Mouse (Mus musculus): ENCODE data around the gene Grtp1. TPM values are rescaled to one million over a fixed set of nuclear protein-coding genes. Genes with fewer than 3 reads are reported as not detected.
"Not testable (repeated sequence)": the region's sequence is repeated elsewhere in the genome, so short reads cannot be mapped to it uniquely, and the experiment has no call there.

Grtp1 gene
- polyA plus RNA-seq, 1 experiment from 2014 or later, result 14.4 TPM

- Histone ChIP-seq H3K36me3 (peaks cover 60% of the 10 kb centered on the region), H3K9me3 (replicated peaks) (no peaks in the 10 kb centered on the region), H3K4me1 (no peaks in the 10 kb centered on the region), H3K27me3 (replicated peaks) (no peaks in the 10 kb centered on the region), H3K9ac (replicated peaks) (no peak overlapping the region), H3K4me3 (replicated peaks) (no peak overlapping the region), H3K27ac (replicated peaks) (no peak overlapping the region), H3K4me2 (no peak overlapping the region)
- no peak for ATAC-seq (ENCODE audit: low FRiP score)
- 94% methylated on average over 2 of the region's 2 CpGs for WGBS
Measured at GRCm38 (mm10) chr8:13149287-13149686, 51.1 kb downstream of the Grtp1 start.

GRCm38 (mm10) chr8:13148476-13148875 lies 51.9 kb downstream of the Grtp1 start:
- no peak overlapping the region for H3K4me3 ChIP-seq (replicated peaks)
- no peak overlapping the region for H3K27ac ChIP-seq (replicated peaks)
- no peaks in the 10 kb centered on the region for H3K4me1 ChIP-seq
- no peaks in the 10 kb centered on the region for H3K9me3 ChIP-seq (replicated peaks)
- peaks cover 63% of the 10 kb centered on the region for H3K36me3 ChIP-seq
- H3K4me2 ChIP-seq, result no peak overlapping the region
- no peak for ATAC-seq (ENCODE audit: low FRiP score)
- H3K9ac ChIP-seq (replicated peaks), result no peak overlapping the region
- no peaks in the 10 kb centered on the region for H3K27me3 ChIP-seq (replicated peaks)
- 92% methylated on average over 2 of the region's 2 CpGs for WGBS

GRCm38 (mm10) chr8:13141681-13142080 lies 58.7 kb downstream of the Grtp1 start:
- peaks cover 98% of the 10 kb centered on the region for H3K36me3 ChIP-seq
- no peak overlapping the region for H3K27ac ChIP-seq (replicated peaks)
- H3K4me3 ChIP-seq (replicated peaks), result no peak overlapping the region
- H3K4me2 ChIP-seq, result no peak overlapping the region
- ATAC-seq (ENCODE audit: low FRiP score), result no peak
- WGBS, result 95% methylated on average over 5 of the region's 5 CpGs
- H3K9me3 ChIP-seq (replicated peaks), result no peaks in the 10 kb centered on the region
- H3K27me3 ChIP-seq (replicated peaks), result no peaks in the 10 kb centered on the region
- no peak overlapping the region for H3K9ac ChIP-seq (replicated peaks)
- no peaks in the 10 kb centered on the region for H3K4me1 ChIP-seq

GRCm38 (mm10) chr8:13139641-13140182 lies 60.7 kb downstream of the Grtp1 start:
- H3K9ac ChIP-seq (replicated peaks), result no peak overlapping the region
- WGBS, result 92% methylated on average over 6 of the region's 6 CpGs
- H3K9me3 ChIP-seq (replicated peaks), result no peaks in the 10 kb centered on the region
- no peak overlapping the region for H3K4me3 ChIP-seq (replicated peaks)
- ATAC-seq (ENCODE audit: low FRiP score), result no peak
- no peaks in the 10 kb centered on the region for H3K27me3 ChIP-seq (replicated peaks)
- H3K4me1 ChIP-seq, result no peaks in the 10 kb centered on the region
- H3K36me3 ChIP-seq, result peaks cover 98% of the 10 kb centered on the region
- H3K27ac ChIP-seq (replicated peaks), result no peak overlapping the region
- H3K4me2 ChIP-seq, result no peak overlapping the region

GRCm38 (mm10) chr8:13132220-13132619 lies 68.2 kb downstream of the Grtp1 start:
- H3K4me1 ChIP-seq; H3K9ac ChIP-seq (replicated peaks); H3K27ac ChIP-seq (replicated peaks); H3K27me3 ChIP-seq (replicated peaks); H3K9me3 ChIP-seq (replicated peaks); H3K4me3 ChIP-seq (replicated peaks); H3K4me2 ChIP-seq; ATAC-seq (ENCODE audit: low FRiP score): not testable (repeated sequence)
- 69% methylated on average over 9 of the region's 9 CpGs for WGBS
- peaks cover 90% of the 10 kb centered on the region for H3K36me3 ChIP-seq

- Histone ChIP-seq H3K4me3 (replicated peaks) (no peak overlapping the region), H3K9me3 (replicated peaks) (no peaks in the 10 kb centered on the region), H3K27ac (replicated peaks) (no peak overlapping the region), H3K9ac (replicated peaks) (no peak overlapping the region), H3K4me2 (no peak overlapping the region), H3K27me3 (replicated peaks) (no peaks in the 10 kb centered on the region), H3K36me3 (peaks cover 75% of the 10 kb centered on the region), H3K4me1 (no peaks in the 10 kb centered on the region)
- no peak for ATAC-seq (ENCODE audit: low FRiP score)
- 95% methylated on average over 8 of the region's 8 CpGs for WGBS
Measured at GRCm38 (mm10) chr8:13124897-13125296, 75.5 kb downstream of the Grtp1 start.

GRCm38 (mm10) chr8:13122887-13123421 lies 77.5 kb downstream of the Grtp1 start:
- Histone ChIP-seq H3K4me3 (replicated peaks) (no peak overlapping the region), H3K36me3 (peaks cover 66% of the 10 kb centered on the region), H3K27me3 (replicated peaks) (no peaks in the 10 kb centered on the region), H3K9me3 (replicated peaks) (no peaks in the 10 kb centered on the region), H3K9ac (replicated peaks) (no peak overlapping the region), H3K4me1 (no peaks in the 10 kb centered on the region), H3K27ac (replicated peaks) (no peak overlapping the region), H3K4me2 (no peak overlapping the region)
- WGBS, result 94% methylated on average over 7 of the region's 7 CpGs
- no peak for ATAC-seq (ENCODE audit: low FRiP score)

MicroRNAs within 50 kb of the gene (microRNA counts, 519-probe panel; counts per million panel counts)
- 1,987 counts per million, percentile 42 among the panel's probes with 10 or more counts for microRNA mmu-miR-1968

Small RNA genes lying within 50 kb of the gene (microRNA-seq; reads per million reads assigned to microRNA genes)
- gene Mir1968 (9.9 reads per million, percentile 25 among the genes with 10 or more reads in this experiment), gene Mir7065 (not detected)

Other genes with a start within 250 kb of the Grtp1 start
- not detected in 2 replicates for gene F7, start 174.6 kb downstream of the Grtp1 start, polyA plus RNA-seq (2015; fragmentation: Nextera tagmentation; extraction: Ambion mirVana)
- 0.24 TPM in 1 of 2 replicates, not detected in the other for gene F10, start 163.3 kb downstream of the Grtp1 start, polyA plus RNA-seq (2015; fragmentation: Nextera tagmentation; extraction: Ambion mirVana)
- gene Proz, start 139.7 kb downstream of the Grtp1 start, polyA plus RNA-seq (2015; fragmentation: Nextera tagmentation; extraction: Ambion mirVana), result 0.59 and 0.67 TPM in 2 replicates
- 36.4 and 38.0 TPM in 2 replicates for gene Pcid2, start 95.2 kb downstream of the Grtp1 start, polyA plus RNA-seq (2015; fragmentation: Nextera tagmentation; extraction: Ambion mirVana)
- gene Cul4a, start 95.0 kb downstream of the Grtp1 start, polyA plus RNA-seq (2015; fragmentation: Nextera tagmentation; extraction: Ambion mirVana), result 68.1 and 75.6 TPM in 2 replicates
- 286 and 295 TPM in 2 replicates for gene Lamp1, start 41.5 kb downstream of the Grtp1 start, polyA plus RNA-seq (2015; fragmentation: Nextera tagmentation; extraction: Ambion mirVana)
- gene Adprhl1, start 53.5 kb upstream of the Grtp1 start, polyA plus RNA-seq (2015; fragmentation: Nextera tagmentation; extraction: Ambion mirVana), result 1.1 and 1.8 TPM in 2 replicates
- 32.9 and 36.5 TPM in 2 replicates for gene Dcun1d2, start 87.5 kb upstream of the Grtp1 start, polyA plus RNA-seq (2015; fragmentation: Nextera tagmentation; extraction: Ambion mirVana)
- 50.9 and 54.7 TPM in 2 replicates for gene Tmco3, start 87.6 kb upstream of the Grtp1 start, polyA plus RNA-seq (2015; fragmentation: Nextera tagmentation; extraction: Ambion mirVana)
- gene Tfdp1, start 138.1 kb upstream of the Grtp1 start, polyA plus RNA-seq (2015; fragmentation: Nextera tagmentation; extraction: Ambion mirVana), result 88.2 and 113 TPM in 2 replicates
- gene Atp4b, start 196.2 kb upstream of the Grtp1 start, polyA plus RNA-seq (2015; fragmentation: Nextera tagmentation; extraction: Ambion mirVana), result not detected in 2 replicates
- gene Grk1, start 204.5 kb upstream of the Grtp1 start, polyA plus RNA-seq (2015; fragmentation: Nextera tagmentation; extraction: Ambion mirVana), result not detected in 2 replicates
- 2.1 and 2.9 TPM in 2 replicates for gene Tmem255b, start 234.6 kb upstream of the Grtp1 start, polyA plus RNA-seq (2015; fragmentation: Nextera tagmentation; extraction: Ambion mirVana)

All from neural tube, embryonic 15.5 days (tissue).